Comparison of ENCODE assay signal across 8 mouse cellular contexts in the genomic region with DNA sequence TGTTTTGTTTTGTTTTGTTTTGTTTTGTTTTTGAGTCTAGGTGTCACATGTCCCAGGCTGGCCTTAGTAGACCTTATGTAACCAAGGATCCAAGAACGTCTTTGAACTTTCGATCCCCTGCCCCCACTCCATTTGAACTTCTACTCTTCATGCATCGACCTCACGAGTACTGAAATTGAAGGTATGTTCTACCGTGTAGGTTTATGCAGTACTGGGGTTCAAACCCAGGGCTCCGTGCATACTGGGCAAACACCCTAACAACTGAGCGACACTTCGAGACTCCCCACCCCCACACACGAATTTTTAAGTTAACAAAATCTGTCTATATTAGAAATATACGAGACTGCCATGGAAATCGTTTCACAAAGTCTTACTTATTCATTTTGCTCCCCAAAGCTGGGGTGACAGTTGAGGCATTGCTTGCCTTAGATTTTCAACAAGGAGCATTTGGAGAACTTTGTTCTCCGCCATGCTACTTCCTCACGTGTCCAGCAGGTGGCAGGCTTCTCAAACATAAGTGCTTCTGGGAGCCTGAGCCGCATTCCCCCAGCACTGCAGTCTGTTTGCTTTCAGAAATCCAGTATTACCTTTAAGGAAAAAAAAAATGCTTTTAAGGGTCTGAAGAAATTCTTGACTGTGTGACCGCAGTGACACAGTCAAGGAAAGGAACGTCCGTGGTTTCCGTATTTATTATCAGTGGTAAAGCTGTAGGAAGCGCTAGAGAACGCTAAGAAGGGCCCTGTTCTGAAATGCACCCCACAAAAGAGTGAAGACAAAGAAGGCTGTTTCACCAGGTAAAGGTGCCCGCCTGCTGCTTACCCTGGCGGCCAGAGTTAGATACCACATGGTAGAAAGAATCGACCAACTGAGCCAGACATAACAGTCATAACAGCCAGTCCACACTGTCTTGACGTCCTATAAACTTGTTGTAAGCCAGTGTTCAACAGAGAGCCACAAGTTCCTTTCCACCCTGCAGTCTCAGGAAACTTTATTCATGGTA. TPM values are rescaled to one million over a fixed set of nuclear protein-coding genes. Genes with fewer than 3 reads are reported as not detected.
DNase-seq lines count a peak whose midpoint lies in the region; ATAC-seq lines count a peak whose summit lies in the region.

No protein-coding gene starts in this region.

- peak; percentile 35 to 41 for DNase-seq in gastrocnemius, adult 8-10 months (ENCODE audit: low spot score in 2 of 2)
- peak; percentile 28 to 56 for DNase-seq in left cerebral cortex, adult 8-10 months (ENCODE audit: low spot score in 2 of 2)
- DNase-seq in right cerebral cortex, postnatal 25 days, result peak; percentile 74
- DNase-seq in urinary bladder, postnatal 25 days (ENCODE audit: low spot score), result peak; percentile 75

- peak; percentile 80 for ATAC-seq in activated CD4-positive, CD25-positive, alpha-beta regulatory T cell, adult 4 months
- ATAC-seq in common myeloid progenitor, adult 5-6 weeks (replicated peaks; ENCODE audit: low read depth, poor library complexity, severe bottlenecking), result peak; percentile 91
- peak; percentile 73 for ATAC-seq in inflammation-experienced regulatory T-cells, adult 6 months
- ATAC-seq in megakaryocyte-erythroid progenitor cell, adult 5-6 weeks (replicated peaks; ENCODE audit: low FRiP score, low TSS enrichment, poor library complexity, severe bottlenecking), result peak; percentile 91

RNA-seq across cellular contexts. Expression of a gene that starts 15.0 kb away (rescaled TPM):
- polyA plus RNA-seq in activated CD4-positive, CD25-positive, alpha-beta regulatory T cell, adult 4 months (2017; shearing (Covaris generic)), result 10 to 100 TPM; 11.3 to 12.4 TPM
- 56.7 and 63.6 TPM in 2 replicates for total RNA-seq in common myeloid progenitor, adult 5-6 weeks (2017)
- total RNA-seq in gastrocnemius, adult 8-10 months (2022), result 10 to 100 TPM; 15.6 to 19.1 (median 17.5) TPM
- polyA plus RNA-seq in inflammation-experienced regulatory T-cells, adult 6 months (2017; shearing (Covaris generic)), result 10 to 100 TPM; 11.3 to 13.2 (median 11.9) TPM
- 10 to 100 TPM; 46.3 to 49.9 (median 48.2) TPM for total RNA-seq in left cerebral cortex, adult 8-10 months (2022)
- 53.1 and 58.0 TPM in 2 replicates for total RNA-seq in megakaryocyte-erythroid progenitor cell, adult 5-6 weeks (2014; fragmentation: Nextera tagmentation)
- total RNA-seq in megakaryocyte-erythroid progenitor cell, adult 5-6 weeks (2017), result 69.0 and 72.8 TPM in 2 replicates

RNA-seq across cellular contexts. Expression of a gene that starts 54.6 kb away (rescaled TPM):
- not detected for polyA plus RNA-seq in activated CD4-positive, CD25-positive, alpha-beta regulatory T cell, adult 4 months (2017; shearing (Covaris generic))
- total RNA-seq in common myeloid progenitor, adult 5-6 weeks (2017), result not detected in 2 replicates
- total RNA-seq in gastrocnemius, adult 8-10 months (2022), result not detected
- not detected for polyA plus RNA-seq in inflammation-experienced regulatory T-cells, adult 6 months (2017; shearing (Covaris generic))
- total RNA-seq in left cerebral cortex, adult 8-10 months (2022), result 10 to 100 TPM; 18.4 to 24.3 (median 20.9) TPM
- total RNA-seq in megakaryocyte-erythroid progenitor cell, adult 5-6 weeks (2014; fragmentation: Nextera tagmentation), result not detected in 2 replicates
- not detected in 2 replicates for total RNA-seq in megakaryocyte-erythroid progenitor cell, adult 5-6 weeks (2017)

Comparison
In these comparisons a context has a peak if more than half of its experiments do, and no peak if none do; other contexts are left out.
1. Peak in every context shown above with its lines: DNase-seq and ATAC-seq.
2. RNA of a gene that starts 54.6 kb away (total RNA-seq): 18.4 to 24.3 TPM in left cerebral cortex, adult 8-10 months; not detected in common myeloid progenitor, adult 5-6 weeks, not detected in gastrocnemius, adult 8-10 months and not detected in megakaryocyte-erythroid progenitor cell, adult 5-6 weeks; every median in the first group is over 10 times any median in the second.